Mouse (Mus musculus): ENCODE data around the gene Scrt2.

Gene Scrt2

GRCm38 (mm10) chr2:152144501-152144900 lies 63.2 kb downstream of the Scrt2 start:
- no peak for DNase-seq (ENCODE audit: low read depth)

Measured in c-Kit-positive CD71-negative TER-119-negative erythroid progenitor cells, embryonic 14.5 days (primary cell).